Mouse (Mus musculus) layer of hippocampus, postnatal 25 days (tissue): Measurements from ENCODE around the gene Mamdc4. TPM values are rescaled to one million over a fixed set of nuclear protein-coding genes. Genes with fewer than 3 reads are reported as not detected.

ENCODE experiments used
- DNase-seq, 2 experiments: peaks; one replicate each; pipeline ENCODE4 v3.0.0; 2022; ENCODE audit warnings: mixed read lengths in 2 of 2, low spot score in 1 of 2; ENCODE audit errors: extremely low spot score in 1 of 2
- total RNA-seq, 2 experiments: library from RNA; stranded (reverse); gene quantifications; 2 replicates each; pipeline ENCODE4 v1.2.3; 2021

Gene Mamdc4
- total RNA-seq, 2 experiments from 2014 or later: 1.9 to 2.3 TPM

GRCm38 (mm10) chr2:25533707-25534106 is 40.9 kb downstream of the Mamdc4 start:
- DNase-seq: no peak

- DNase-seq: no peak
Observed at GRCm38 (mm10) chr2:25526510-25527302, 47.9 kb downstream of the Mamdc4 start.

Other genes with a start within 250 kb of the Mamdc4 start
- gene Man1b1, start 242.5 kb downstream of the Mamdc4 start, total RNA-seq: 10 to 100 TPM; 53.7 to 56.1 TPM
- 10 to 100 TPM; 30.7 to 31.7 TPM for gene Dpp7, start 218.5 kb downstream of the Mamdc4 start, total RNA-seq
- 10 to 100 TPM; 14.2 to 14.3 TPM for gene Uap1l1, start 209.2 kb downstream of the Mamdc4 start, total RNA-seq
- 1 to 10 TPM; 5.8 to 6.0 TPM for gene Sapcd2, start 202.5 kb downstream of the Mamdc4 start, total RNA-seq
- gene Entpd2, start 179.0 kb downstream of the Mamdc4 start, total RNA-seq: 10 to 100 TPM; 15.3 to 18.0 TPM
- gene Npdc1, start 175.5 kb downstream of the Mamdc4 start, total RNA-seq: 100 to 1,000 TPM; 427 to 450 TPM
- gene Fut7, start 151.6 kb downstream of the Mamdc4 start, total RNA-seq: under 1 TPM; 0.12 to 0.49 TPM
- 100 to 1,000 TPM; 160 to 172 TPM for gene Abca2, start 146.1 kb downstream of the Mamdc4 start, total RNA-seq
- under 1 TPM; 0.47 to 0.73 TPM for gene Clic3, start 118.0 kb downstream of the Mamdc4 start, total RNA-seq
- gene Paxx, start 113.8 kb downstream of the Mamdc4 start, total RNA-seq: 10 to 100 TPM; 56.6 to 58.9 TPM
- 100 to 1,000 TPM; 329 to 404 TPM for gene Ptgds, start 104.8 kb downstream of the Mamdc4 start, total RNA-seq
- gene Lcn12, start 80.9 kb downstream of the Mamdc4 start, total RNA-seq: not detected
- 100 to 1,000 TPM; 114 to 131 TPM for gene Fbxw5, start 74.1 kb downstream of the Mamdc4 start, total RNA-seq
- 1 to 10 TPM in 1 of 2 experiments, under 1 TPM in 1; 0.87 to 1.1 TPM for gene C8g, start 73.1 kb downstream of the Mamdc4 start, total RNA-seq
- 10 to 100 TPM in 1 of 2 experiments, 1 to 10 TPM in 1; 9.5 to 10.5 TPM for gene Traf2, start 27.9 kb downstream of the Mamdc4 start, total RNA-seq
- gene Edf1, start 17.0 kb downstream of the Mamdc4 start, total RNA-seq: 100 to 1,000 TPM; 211 to 232 TPM
- gene Phpt1, start 379 bp upstream of the Mamdc4 start, total RNA-seq: 10 to 100 TPM; 67.9 to 75.4 TPM
- 100 to 1,000 TPM; 104 to 117 TPM for gene Ajm1, start 6.9 kb upstream of the Mamdc4 start, total RNA-seq
- gene Rabl6, start 33.7 kb upstream of the Mamdc4 start, total RNA-seq: 100 to 1,000 TPM; 128 to 145 TPM
- gene Ccdc183, start 42.8 kb upstream of the Mamdc4 start, total RNA-seq: not detected
- gene Tmem141, start 47.2 kb upstream of the Mamdc4 start, total RNA-seq: 10 to 100 TPM; 21.3 to 24.7 TPM
- gene Fcna, start 53.2 kb upstream of the Mamdc4 start, total RNA-seq: under 1 TPM; 0.44 to 0.80 TPM
- gene Lcn8, start 78.3 kb upstream of the Mamdc4 start, total RNA-seq: not detected
- gene Lcn5, start 83.1 kb upstream of the Mamdc4 start, total RNA-seq: not detected
- gene Lcn6, start 101.9 kb upstream of the Mamdc4 start, total RNA-seq: not detected
- not detected for gene Lcn10, start 107.9 kb upstream of the Mamdc4 start, total RNA-seq
- gene Obp2a, start 125.2 kb upstream of the Mamdc4 start, total RNA-seq: not detected
- gene Bmyc, start 131.9 kb upstream of the Mamdc4 start, total RNA-seq: 100 to 1,000 TPM in 1 of 2 experiments, 10 to 100 TPM in 1; 98.1 to 104 TPM
- not detected for gene Obp2b, start 162.2 kb upstream of the Mamdc4 start, total RNA-seq
- not detected for gene Lcn3, start 190.7 kb upstream of the Mamdc4 start, total RNA-seq
- not detected for gene Lcn11, start 202.2 kb upstream of the Mamdc4 start, total RNA-seq
- not detected for gene Gm13539, start 207.4 kb upstream of the Mamdc4 start, total RNA-seq
- not detected for gene Glt6d1, start 241.0 kb upstream of the Mamdc4 start, total RNA-seq
- not detected for gene Lcn9, start 248.3 kb upstream of the Mamdc4 start, total RNA-seq